Mouse (Mus musculus) CD4-positive, CD25-positive, alpha-beta regulatory T cell, adult 2 months (primary cell): Measurements from ENCODE around the gene Tmem79.
"Not testable (repeated sequence)": the region's sequence is repeated elsewhere in the genome, so short reads cannot be mapped to it uniquely, and the experiment has no call there.

ENCODE experiments used
- DNase-seq: peaks from one replicate; pipeline ENCODE4 v3.0.0-alpha.2; 2012; ENCODE audit warnings: low read depth, low spot score

Tmem79 gene

DNA sequence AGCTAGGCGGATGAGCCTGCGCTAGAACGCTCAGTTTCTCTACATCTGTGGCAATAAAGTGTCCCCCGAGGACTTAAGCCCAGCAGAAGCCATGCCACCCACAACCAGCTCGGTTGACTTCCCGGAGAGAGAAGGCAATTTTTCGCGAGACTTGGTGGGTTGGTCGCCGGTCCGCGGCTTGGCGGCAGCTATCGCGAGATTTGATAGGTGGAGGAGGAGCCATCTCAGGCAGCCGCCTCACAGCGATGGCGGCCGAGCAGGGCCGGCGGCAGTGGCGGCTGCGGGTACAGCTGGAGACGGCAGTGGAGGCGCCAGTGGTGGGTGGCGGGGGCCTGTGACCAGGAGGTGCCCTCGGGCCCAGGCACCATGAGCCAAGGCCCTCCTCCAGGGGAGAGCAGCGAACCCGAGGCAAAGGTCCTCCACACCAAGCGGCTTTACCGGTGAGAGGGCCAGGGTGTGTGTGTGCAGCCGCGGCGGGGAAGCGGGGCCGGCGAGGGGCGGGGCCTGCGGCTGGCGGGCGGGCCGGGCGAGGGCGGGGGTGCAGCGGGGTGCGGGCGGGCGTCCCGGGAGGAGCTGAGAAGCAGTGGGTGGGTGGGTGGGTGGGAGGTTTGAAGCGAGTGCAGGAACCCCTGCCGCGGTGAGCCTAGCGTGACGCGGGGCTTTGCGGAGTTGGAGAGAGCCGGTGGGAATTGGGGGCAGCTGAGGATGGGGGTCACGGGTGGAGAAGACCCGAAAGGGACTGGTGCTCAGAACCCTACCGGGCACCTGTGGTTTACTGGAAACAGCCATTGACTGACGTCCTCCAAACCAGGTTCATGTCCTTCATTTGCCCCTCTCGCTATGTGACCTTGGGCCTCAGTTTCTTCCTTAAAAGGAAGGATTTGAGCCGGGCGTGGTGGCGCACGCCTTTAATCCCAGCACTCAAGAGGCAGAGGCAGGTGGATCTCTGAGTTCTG lies at the start of gene Tmem79, which contains the start of gene Smg5:
Tmem79 (minus strand) TSS at position 91 of the 956 bp plus-strand sequence.
Smg5 (plus strand) TSS at position 203 of the 956 bp plus-strand sequence.
- peak; percentile 99 for DNase-seq

DNA sequence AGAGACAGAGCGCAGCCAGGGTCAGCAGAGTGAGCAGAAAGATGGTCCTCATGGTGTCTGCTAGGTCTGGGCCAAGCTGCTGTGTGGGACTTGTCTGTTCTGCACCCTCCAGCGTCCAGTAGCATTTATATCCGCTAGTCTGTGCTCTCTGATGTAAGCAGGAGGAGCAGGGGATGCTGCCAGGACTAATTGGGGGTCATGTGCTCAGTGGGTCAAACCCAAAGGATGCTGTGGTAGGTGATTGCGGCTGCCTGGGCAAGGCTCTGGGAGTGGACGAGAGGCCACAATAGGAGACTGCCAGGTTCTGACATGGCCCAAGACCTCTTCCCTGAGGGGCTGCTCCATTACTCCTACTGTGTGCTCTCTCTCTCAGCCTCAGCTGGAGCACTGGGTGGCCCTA lies 48.4 kb upstream of the Tmem79 start, which contains the start of gene Bglap:
Bglap (minus strand) TSS at position 101 of the 400 bp plus-strand sequence.
- no peak for DNase-seq

DNA sequence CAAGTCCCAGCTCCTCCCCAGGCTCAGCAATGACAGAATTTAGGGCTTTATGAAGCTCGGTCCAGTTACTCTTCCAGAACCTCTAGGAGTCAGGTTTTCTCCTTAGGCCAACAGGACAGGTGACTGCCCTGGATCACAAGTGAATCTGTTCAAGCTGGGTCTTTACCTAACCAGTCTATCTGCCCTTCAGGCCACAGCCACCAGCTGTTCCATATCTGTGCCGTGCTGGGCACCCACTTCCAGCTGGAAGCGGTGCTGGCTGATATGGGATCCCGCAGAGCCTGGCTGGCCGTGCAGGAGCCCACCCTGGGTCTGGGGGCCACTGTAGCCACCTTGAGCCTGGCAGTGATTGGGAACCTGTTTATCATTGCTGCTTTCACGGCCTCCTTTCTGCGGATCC lies 46.4 kb upstream of the Tmem79 start:
- not testable (repeated sequence) for DNase-seq

DNA sequence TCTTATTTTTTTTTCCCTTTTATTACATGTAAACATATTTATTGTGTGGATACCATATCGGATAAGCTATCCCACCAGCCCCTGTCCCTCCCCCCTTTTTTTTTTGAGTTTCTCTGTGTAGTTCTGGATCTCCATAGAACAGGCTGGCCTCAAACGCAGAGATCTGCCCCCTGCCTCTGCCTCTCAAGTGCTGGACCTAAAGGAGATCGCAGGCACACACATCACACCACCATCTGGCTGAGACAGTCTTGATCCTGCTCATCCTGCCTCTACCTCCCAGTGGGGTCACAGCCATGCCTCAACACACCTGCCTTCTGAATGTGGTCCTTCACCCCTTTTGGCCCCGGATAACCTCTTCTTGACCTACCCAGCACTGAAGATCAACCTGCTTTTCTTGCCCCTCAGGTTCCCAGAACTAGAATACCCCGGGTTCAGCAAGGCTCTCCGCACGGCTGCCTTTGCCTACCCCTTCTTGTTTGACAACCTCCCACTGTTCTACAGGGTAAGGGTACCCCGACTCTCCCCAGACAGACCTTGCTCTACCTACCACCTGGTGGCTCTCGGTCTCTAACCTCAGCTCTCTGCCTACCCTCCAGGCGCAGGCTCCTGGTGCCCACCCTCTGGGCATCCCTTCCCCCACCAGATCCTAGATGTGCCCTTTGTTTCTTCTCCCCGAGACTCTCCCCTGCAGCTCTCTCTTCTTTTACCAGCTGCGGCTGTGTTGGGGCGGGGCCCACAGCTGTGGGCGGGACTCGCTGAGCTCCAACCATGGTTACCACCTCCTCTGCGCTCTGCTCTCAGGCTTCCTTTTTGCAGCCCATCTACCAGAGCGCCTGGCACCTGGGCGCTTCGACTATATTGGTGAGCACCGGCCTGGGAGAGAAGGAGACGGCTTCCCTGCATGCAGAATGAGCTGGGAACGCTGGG lies 45.7 kb upstream of the Tmem79 start:
- peak; percentile 74 for DNase-seq

DNA sequence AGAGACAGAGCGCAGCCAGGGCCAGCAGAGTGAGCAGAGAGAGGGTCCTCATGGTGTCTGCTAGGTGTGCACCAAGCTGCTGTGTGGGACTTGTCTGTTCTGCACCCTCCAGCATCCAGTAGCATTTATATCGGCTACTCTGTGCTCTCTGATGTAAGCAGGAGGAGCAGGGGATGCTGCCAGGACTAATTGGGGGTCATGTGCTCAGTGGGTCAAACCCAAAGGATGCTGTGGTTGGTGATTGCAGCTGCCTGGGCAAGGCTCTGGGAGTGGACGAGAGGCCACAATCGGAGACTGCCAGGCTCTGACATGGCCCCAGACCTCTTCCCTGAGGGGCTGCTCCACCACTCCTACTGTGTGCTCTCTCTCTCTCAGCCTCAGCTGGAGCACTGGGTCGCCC lies 42.7 kb upstream of the Tmem79 start, which contains the start of gene Bglap2:
Bglap2 (minus strand) TSS at position 101 of the 400 bp plus-strand sequence.
- DNase-seq = not testable (repeated sequence)

DNA sequence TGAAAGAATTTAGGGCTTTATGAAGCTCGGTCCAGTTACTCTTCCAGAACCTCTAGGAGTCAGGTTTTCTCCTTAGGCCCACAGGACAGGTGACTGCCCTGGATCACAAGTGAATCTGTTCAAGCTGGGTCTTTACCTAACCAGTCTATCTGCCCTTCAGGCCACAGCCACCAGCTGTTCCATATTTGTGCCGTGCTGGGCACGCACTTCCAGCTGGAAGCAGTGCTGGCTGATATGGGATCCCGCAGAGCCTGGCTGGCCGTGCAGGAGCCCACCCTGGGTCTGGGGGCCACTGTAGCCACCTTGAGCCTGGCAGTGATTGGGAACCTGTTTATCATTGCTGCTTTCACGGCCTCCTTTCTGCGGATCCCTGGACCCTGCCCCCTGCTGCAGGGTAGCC lies 40.7 kb upstream of the Tmem79 start:
- DNase-seq = not testable (repeated sequence)

DNA sequence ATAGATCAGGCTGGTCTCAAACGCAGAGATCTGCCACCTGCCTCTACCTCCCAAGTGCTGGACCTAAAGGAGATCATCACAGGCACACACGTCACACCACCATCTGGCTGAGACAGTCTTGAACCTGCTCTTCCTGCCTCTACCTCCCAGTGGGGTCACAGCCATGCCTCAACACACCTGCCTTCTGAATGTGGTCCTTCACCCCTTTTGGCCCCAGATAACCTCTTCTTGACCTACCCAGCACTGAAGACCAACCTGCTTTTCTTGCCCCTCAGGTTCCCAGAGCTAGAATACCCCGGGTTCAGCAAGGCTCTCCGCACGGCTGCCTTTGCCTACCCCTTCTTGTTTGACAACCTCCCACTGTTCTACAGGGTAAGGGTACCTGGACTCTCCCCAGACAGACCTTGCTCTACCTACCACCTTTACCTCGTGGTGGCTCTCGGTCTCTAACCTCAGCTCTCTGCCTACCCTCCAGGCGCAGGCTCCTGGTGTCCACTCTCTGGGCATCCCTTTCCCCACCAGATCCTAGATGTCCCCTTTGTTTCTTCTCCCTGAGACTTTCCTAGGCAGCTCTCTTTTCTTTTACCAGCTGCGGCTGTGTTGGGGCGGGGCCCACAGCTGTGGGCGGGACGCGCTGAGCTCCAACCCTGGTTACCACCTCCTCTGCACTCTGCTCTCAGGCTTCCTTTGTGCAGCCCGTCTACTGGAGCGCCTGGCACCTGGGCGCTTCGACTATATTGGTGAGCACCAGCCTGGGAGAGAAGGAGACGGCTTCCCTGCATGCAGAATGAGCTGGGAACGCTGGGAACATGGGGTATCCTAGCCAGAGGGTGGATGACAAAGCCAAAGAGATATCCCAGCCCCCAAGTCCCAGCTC lies 40.0 kb upstream of the Tmem79 start:
- peak; percentile 68 for DNase-seq

DNA sequence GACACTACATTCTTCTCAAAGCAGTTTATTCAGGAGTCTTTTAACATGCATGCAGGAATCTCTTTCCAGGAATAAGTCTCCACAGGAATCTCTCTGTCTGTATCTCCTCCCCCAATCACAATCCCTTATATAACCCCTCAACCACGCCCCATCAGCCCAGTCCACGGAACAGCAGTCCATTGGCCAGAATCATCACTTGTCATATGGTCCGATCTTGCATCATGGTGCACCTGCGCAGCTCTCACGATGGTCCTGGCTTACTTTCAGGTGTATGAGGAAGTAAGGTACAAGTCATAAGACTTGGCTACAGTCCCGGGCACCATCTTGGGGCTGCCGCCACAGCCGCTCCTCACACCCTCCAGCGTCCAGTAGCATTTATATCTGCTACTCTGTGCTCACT lies 36.7 kb upstream of the Tmem79 start, which contains the start of gene Bglap3:
Bglap3 (minus strand) TSS at position 101 of the 400 bp plus-strand sequence.
- DNase-seq = not testable (repeated sequence)

DNA sequence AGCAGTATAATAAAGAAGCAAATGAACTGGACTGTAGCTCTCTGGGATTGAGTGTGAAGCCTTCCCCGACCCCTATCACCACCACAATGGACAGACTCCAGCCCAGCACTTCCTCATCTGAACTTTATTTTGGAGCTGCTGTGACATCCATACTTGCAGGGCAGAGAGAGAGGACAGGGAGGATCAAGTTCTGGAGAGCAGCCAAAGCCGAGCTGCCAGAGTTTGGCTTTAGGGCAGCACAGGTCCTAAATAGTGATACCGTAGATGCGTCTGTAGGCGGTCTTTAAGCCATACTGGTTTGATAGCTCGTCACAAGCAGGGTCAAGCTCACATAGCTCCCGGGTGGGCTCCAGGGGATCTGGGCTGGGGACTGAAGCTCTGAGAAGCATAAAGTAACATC lies 32.6 kb upstream of the Tmem79 start:
- not testable (repeated sequence) for DNase-seq

DNA sequence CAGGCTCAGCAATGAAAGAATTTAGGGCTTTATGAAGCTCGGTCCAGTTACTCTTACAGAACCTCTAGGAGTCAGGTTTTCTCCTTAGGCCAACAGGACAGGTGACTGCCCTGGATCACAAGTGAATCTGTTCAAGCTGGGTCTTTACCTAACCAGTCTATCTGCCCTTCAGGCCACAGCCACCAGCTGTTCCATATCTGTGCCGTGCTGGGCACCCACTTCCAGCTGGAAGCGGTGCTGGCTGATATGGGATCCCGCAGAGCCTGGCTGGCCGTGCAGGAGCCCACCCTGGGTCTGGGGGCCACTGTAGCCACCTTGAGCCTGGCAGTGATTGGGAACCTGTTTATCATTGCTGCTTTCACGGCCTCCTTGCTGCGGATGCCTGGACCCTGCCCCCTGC lies 31.6 kb upstream of the Tmem79 start:
- DNase-seq = not testable (repeated sequence)

DNA sequence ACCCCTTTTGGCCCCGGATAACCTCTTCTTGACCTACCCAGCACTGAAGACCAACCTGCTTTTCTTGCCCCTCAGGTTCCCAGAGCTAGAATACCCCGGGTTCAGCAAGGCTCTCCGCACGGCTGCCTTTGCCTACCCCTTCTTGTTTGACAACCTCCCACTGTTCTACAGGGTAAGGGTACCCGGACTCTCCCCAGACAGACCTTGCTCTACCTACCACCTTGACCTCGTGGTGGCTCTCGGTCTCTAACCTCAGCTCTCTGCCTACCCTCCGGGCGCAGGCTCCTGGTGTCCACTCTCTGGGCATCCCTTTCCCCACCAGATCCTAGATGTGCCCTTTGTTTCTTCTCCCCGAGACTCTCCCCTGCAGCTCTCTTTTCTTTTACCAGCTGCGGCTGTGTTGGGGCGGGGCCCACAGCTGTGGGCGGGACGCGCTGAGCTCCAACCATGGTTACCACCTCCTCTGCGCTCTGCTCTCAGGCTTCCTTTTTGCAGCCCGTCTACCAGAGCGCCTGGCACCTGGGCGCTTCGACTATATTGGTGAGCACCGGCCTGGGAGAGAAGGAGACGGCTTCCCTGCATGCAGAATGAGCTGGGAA lies 31.0 kb upstream of the Tmem79 start:
- peak; percentile 60 for DNase-seq

DNA sequence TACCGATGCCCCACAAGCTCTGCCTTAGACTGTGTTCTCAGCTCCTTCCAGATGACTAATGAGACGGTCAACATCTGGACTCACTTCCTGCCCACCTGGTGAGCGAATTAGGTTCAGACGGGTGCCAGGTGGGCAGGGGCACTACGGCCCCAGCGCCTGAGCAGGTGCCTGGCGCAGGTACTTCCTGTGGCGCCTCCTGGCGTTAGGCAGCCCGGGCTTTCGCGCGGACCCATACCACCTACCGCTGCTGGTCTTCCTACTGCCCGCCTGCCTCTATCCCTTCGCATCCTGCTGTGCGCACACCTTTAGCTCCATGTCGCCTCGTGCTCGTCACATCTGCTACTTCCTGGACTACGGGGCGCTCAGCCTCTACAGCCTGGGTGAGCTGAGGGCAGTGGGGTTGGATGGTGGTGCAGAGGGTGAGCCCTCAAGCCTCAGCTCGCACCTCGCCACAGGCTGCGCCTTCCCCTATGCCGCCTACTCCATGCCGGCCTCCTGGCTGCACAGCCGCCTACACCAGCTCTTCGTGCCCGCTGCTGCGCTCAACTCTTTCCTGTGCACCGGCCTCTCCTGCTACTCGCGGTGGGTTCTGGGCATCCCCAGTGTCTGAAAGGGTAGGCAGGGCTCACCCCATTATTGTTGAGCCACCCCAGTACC lies 29.9 kb upstream of the Tmem79 start:
- peak; percentile 22 for DNase-seq

DNA sequence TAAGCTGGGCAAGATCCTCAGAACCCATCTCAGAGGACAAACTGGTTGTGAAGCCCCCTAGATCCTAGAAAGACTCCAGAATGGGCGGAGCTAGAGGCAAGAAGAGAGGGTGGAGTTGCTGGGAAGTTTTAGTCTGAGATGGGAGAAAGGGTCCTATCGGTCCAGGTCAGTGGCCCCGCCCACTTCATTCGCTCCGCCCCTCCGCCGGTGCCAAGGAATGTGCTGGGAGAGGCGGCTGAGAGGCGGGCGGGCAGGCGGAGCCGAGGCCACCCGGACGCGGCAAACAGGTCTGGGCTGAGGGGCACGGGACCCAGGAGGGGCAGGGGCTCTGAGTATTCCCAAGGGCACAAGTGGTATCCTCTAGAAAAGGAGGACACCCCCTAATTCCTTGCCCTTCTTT lies 28.4 kb upstream of the Tmem79 start, which contains the start of gene Paqr6:
Paqr6 (plus strand) TSS at position 248 of the 400 bp plus-strand sequence.
- no peak for DNase-seq

DNA sequence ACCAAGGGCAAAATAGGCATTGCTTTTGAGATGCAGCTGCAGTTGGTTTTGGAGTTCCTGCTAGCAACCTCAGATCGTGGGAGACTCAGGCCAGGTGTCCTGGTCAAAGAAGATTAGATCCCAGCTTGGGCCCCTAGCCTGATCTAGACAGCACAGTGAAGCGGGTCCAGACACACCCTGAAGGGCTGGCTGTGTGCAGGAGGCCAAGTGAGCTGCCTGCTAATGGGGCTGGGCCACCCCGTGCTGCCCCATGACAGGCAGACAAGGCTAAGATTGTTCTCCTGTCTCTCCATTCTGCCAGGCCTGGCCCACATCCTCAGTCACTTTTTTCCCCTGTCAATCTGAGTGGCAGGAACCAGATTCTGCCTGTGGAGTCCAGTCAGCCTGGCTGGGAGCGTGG lies 27.8 kb upstream of the Tmem79 start:
- no peak for DNase-seq

DNA sequence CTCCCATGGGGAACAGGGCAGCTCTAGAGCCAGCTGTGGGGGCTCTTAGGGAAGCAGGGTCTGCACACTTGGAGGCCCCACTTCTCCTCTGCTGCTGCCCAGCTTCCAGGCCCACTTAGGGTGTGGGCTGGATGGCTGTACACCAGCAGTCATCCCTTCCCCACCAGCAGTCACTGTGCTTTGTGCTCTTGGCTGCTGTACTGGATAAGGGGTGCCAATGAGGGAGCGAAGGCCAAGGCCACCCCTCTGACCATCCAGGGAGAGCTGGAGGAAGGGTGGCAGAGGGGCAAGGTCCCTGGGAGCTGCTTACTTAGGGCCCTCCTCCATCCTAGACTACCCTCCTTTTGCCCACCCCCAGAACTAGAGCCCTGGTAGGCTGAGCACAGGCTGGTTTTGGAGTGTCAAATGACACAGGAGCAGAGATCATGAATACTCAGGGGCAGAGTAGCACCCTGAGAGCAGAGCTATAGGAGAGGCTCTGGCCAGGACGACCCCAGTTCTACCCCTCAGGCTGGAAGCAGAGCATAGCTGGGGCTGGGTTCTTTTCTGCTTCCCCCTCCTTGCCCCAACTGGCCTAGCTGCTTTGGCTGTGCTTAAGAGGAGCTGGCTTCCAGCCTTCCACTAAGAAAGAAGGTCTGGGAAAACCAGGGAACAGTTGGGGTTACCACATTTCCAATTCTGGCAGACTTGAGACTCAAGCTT lies 25.8 kb upstream of the Tmem79 start:
- no peak for DNase-seq

DNA sequence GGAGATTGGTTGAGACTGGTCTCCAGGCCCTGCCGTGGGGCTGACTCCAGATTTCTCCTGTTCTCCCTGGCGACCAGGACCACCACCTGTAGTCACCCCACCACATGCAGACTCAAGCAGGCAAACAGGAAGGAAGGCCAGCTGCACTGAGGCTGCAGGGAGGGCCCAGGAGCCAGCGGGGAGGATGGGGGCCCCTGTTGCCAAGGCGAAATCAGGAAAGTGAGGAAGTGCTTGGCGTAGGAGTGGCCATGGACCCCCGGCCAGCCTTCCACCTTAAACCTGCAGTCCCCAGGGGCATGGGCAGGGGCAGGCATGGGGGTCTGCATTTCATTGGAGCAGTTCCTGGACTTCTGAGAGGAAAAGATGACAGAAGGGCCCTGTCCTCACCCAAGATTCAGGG lies 25.1 kb upstream of the Tmem79 start:
- no peak for DNase-seq

DNA sequence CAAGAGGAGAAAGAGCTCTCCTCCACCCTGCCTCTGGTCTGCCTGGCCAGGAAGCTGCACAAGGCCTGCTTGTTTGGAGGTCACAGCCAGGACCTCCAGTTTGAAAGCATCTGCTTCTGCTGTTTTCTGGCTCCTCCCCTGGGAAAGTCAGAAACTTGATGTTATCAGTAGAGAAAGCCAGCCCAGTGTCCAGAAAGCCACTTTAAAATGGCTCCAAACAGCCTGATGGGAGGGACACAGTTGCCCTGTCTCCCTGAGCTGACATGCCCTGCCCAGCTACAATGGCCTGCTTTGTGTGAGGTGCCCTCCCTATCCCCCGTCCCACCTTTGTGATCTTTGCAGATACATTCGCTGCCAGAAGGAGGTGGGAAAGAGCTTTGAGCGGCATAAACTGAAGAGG lies 24.0 kb upstream of the Tmem79 start:
- DNase-seq = no peak

DNA sequence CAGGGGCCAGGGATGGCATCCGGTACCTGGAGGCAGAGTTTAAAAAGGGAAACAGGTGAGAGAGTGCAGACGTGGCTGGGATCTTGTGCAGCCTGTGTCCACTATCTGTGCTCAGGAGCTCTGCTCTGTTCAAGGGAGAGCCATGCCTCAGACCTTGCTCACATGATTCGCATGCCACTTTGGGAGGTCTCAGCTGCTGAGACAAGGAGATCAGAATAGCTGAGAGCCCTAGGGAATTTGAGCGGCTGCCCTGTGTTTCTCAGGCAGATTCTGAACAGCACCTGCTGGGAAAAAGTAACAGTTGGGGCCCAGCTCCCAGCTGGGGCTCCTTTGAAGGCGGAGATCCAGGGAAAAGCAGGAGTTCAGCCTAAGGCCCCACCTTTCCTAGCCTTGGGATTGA lies 23.6 kb upstream of the Tmem79 start:
- DNase-seq = no peak
